Mouse (Mus musculus): ENCODE results near the gene Mnat1.

- TF ChIP-seq EP300 (IDR thresholded peaks at IDR 0.05; ENCODE audit: low read depth in 1 of 2, low read length in 2 of 2) (no peak), MYB (IDR thresholded peaks at IDR 0.05; ENCODE audit: low read depth, low read length) (no peak), MAFK (IDR thresholded peaks at IDR 0.05; ENCODE audit: borderline replicate concordance, low read depth, low read length) (no peak), NELFE (IDR thresholded peaks at IDR 0.05; ENCODE audit: low read depth, low read length) (no peak), USF1 (IDR thresholded peaks at IDR 0.05; ENCODE audit: low read depth, low read length) (no peak), SIN3A (IDR thresholded peaks at IDR 0.05; ENCODE audit: low read length) (no peak), CTCF (IDR thresholded peaks at IDR 0.05 in 2 of 3, conservative IDR thresholded peaks at IDR 0.05 in 1 of 3; ENCODE audit: control insufficient read depth in 1 of 3, insufficient read depth in 1 of 3, low read depth in 2 of 3, low read length in 3 of 3, poor library complexity in 1 of 3, severe bottlenecking in 1 of 3) (no peak), CHD1 (IDR thresholded peaks at IDR 0.05; ENCODE audit: low read depth, low read length) (no peak), POLR2A (IDR thresholded peaks at IDR 0.05; ENCODE audit: control insufficient read depth in 1 of 2, insufficient read depth in 1 of 2, low read depth in 1 of 2, low read length in 2 of 2, poor library complexity in 1 of 2) (no peak)
These were observed 184.2 kb downstream of the Mnat1 start for GRCm38 (mm10) chr12:73307750-73308149.
